Mouse (Mus musculus): ENCODE measurements at regions not wholly inside any gene's neighbourhood (a gene's known extent, or its start where the extent isn't known, plus 50 kb on each side); places are given as distances from the start of the nearest gene placed in this dataset.
A peak's percentile ranks its signal among the peaks of the same experiment; 100 is the strongest.

GRCm38 (mm10) chr14:114948341-114949155, 143.5 kb upstream of the Gpc5 start:
- H3K9me3 ChIP-seq (ENCODE audit: low read length): no peaks in the 10 kb centered on the region
- no peaks in the 10 kb centered on the region for H3K4me1 ChIP-seq (ENCODE audit: insufficient read depth, low read length)
- 30% methylated on average over 21 of the region's 21 CpGs for WGBS
- DNase-seq (ENCODE audit: low spot score) (peak; percentile 15), ATAC-seq (ENCODE audit: low FRiP score) (no peak)
- H3K4me3 ChIP-seq (ENCODE audit: low read depth, low read length): peak overlapping the region; percentile 21; the same call in 1 of the 2 replicates
- no peaks in the 10 kb centered on the region for H3K36me3 ChIP-seq (ENCODE audit: insufficient read depth, low read length)
- no peak overlapping the region for H3K27ac ChIP-seq (ENCODE audit: low read depth, low read length)
- no peak for TF ChIP-seq CTCF (IDR thresholded peaks at IDR 0.05)
- no peak overlapping the region for H3K9ac ChIP-seq (replicated peaks; ENCODE audit: low read length, poor library complexity, severe bottlenecking)
- peak overlapping the region; percentile 39 for H3K4me2 ChIP-seq (ENCODE audit: low read depth, low read length, poor library complexity, severe bottlenecking)
- no peaks in the 10 kb centered on the region for H3K27me3 ChIP-seq (ENCODE audit: insufficient read depth, low read length)

GRCm38 (mm10) chr14:114949156-114949496, 142.9 kb upstream of the Gpc5 start:
- Histone ChIP-seq H3K9me3 (ENCODE audit: low read length) (no peaks in the 10 kb centered on the region), H3K4me3 (ENCODE audit: low read depth, low read length) (peak overlapping the region; percentile 21; the same call in 1 of the 2 replicates), H3K27ac (ENCODE audit: low read depth, low read length) (no peak overlapping the region), H3K36me3 (ENCODE audit: insufficient read depth, low read length) (no peaks in the 10 kb centered on the region), H3K27me3 (ENCODE audit: insufficient read depth, low read length) (no peaks in the 10 kb centered on the region), H3K4me2 (ENCODE audit: low read depth, low read length, poor library complexity, severe bottlenecking) (peak overlapping the region; percentile 39), H3K9ac (replicated peaks; ENCODE audit: low read length, poor library complexity, severe bottlenecking) (no peak overlapping the region), H3K4me1 (ENCODE audit: insufficient read depth, low read length) (no peaks in the 10 kb centered on the region)
- no peak for TF ChIP-seq CTCF (IDR thresholded peaks at IDR 0.05)
- ATAC-seq (ENCODE audit: low FRiP score) (no peak), DNase-seq (ENCODE audit: low spot score) (no peak)
- 48% methylated on average over 5 of the region's 5 CpGs for WGBS

- no peaks in the 10 kb centered on the region for H3K27me3 ChIP-seq (ENCODE audit: insufficient read depth, low read length)
- no peak for DNase-seq (ENCODE audit: low spot score)
Measured at GRCm38 (mm10) chr14:114952280-114952679, 139.7 kb upstream of the Gpc5 start.

GRCm38 (mm10) chr14:114953070-114953665, 138.8 kb upstream of the Gpc5 start:
- Histone ChIP-seq H3K9me3 (ENCODE audit: low read length) (no peaks in the 10 kb centered on the region), H3K4me3 (ENCODE audit: low read depth, low read length) (no peak overlapping the region), H3K9ac (replicated peaks; ENCODE audit: low read length, poor library complexity, severe bottlenecking) (no peak overlapping the region), H3K4me1 (ENCODE audit: insufficient read depth, low read length) (no peaks in the 10 kb centered on the region), H3K27ac (ENCODE audit: low read depth, low read length) (no peak overlapping the region), H3K27me3 (ENCODE audit: insufficient read depth, low read length) (no peaks in the 10 kb centered on the region), H3K4me2 (ENCODE audit: low read depth, low read length, poor library complexity, severe bottlenecking) (no peak overlapping the region), H3K36me3 (ENCODE audit: insufficient read depth, low read length) (no peaks in the 10 kb centered on the region)
- ATAC-seq (ENCODE audit: low FRiP score) (no peak), DNase-seq (ENCODE audit: low spot score) (no peak)
- 49% methylated on average over 4 of the region's 4 CpGs for WGBS
- TF ChIP-seq CTCF (IDR thresholded peaks at IDR 0.05): no peak

More at GRCm38 (mm10) chr14:114952280-114952679, 139.7 kb upstream of the Gpc5 start:
- no peak for TF ChIP-seq CTCF (IDR thresholded peaks at IDR 0.05)
- ATAC-seq (ENCODE audit: low FRiP score): no peak
- H3K4me1 ChIP-seq (ENCODE audit: insufficient read depth, low read length): no peaks in the 10 kb centered on the region
- no peaks in the 10 kb centered on the region for H3K9me3 ChIP-seq (ENCODE audit: low read length)
- no peak overlapping the region for H3K9ac ChIP-seq (replicated peaks; ENCODE audit: low read length, poor library complexity, severe bottlenecking)
- no peak overlapping the region for H3K4me2 ChIP-seq (ENCODE audit: low read depth, low read length, poor library complexity, severe bottlenecking)
- no peak overlapping the region for H3K27ac ChIP-seq (ENCODE audit: low read depth, low read length)
- 16% methylated on average over 5 of the region's 5 CpGs for WGBS
- no peaks in the 10 kb centered on the region for H3K36me3 ChIP-seq (ENCODE audit: insufficient read depth, low read length)
- no peak overlapping the region for H3K4me3 ChIP-seq (ENCODE audit: low read depth, low read length)

GRCm38 (mm10) chr14:114954287-114954686, 137.7 kb upstream of the Gpc5 start:
- DNase-seq (ENCODE audit: low spot score) (no peak), ATAC-seq (ENCODE audit: low FRiP score) (no peak)
- no peaks in the 10 kb centered on the region for H3K4me1 ChIP-seq (ENCODE audit: insufficient read depth, low read length)
- H3K9ac ChIP-seq (replicated peaks; ENCODE audit: low read length, poor library complexity, severe bottlenecking): no peak overlapping the region
- WGBS: 35% methylated on average over 4 of the region's 4 CpGs
- H3K27ac ChIP-seq (ENCODE audit: low read depth, low read length): no peak overlapping the region
- H3K9me3 ChIP-seq (ENCODE audit: low read length): no peaks in the 10 kb centered on the region
- no peak overlapping the region for H3K4me2 ChIP-seq (ENCODE audit: low read depth, low read length, poor library complexity, severe bottlenecking)
- no peaks in the 10 kb centered on the region for H3K36me3 ChIP-seq (ENCODE audit: insufficient read depth, low read length)
- H3K4me3 ChIP-seq (ENCODE audit: low read depth, low read length): no peak overlapping the region
- H3K27me3 ChIP-seq (ENCODE audit: insufficient read depth, low read length): no peaks in the 10 kb centered on the region
- no peak for TF ChIP-seq CTCF (IDR thresholded peaks at IDR 0.05)

GRCm38 (mm10) chr14:114955572-114955971, 136.4 kb upstream of the Gpc5 start:
- Histone ChIP-seq H3K9ac (replicated peaks; ENCODE audit: low read length, poor library complexity, severe bottlenecking) (no peak overlapping the region), H3K4me3 (ENCODE audit: low read depth, low read length) (no peak overlapping the region), H3K9me3 (ENCODE audit: low read length) (no peaks in the 10 kb centered on the region), H3K4me1 (ENCODE audit: insufficient read depth, low read length) (no peaks in the 10 kb centered on the region), H3K4me2 (ENCODE audit: low read depth, low read length, poor library complexity, severe bottlenecking) (no peak overlapping the region), H3K27ac (ENCODE audit: low read depth, low read length) (no peak overlapping the region), H3K27me3 (ENCODE audit: insufficient read depth, low read length) (no peaks in the 10 kb centered on the region), H3K36me3 (ENCODE audit: insufficient read depth, low read length) (no peaks in the 10 kb centered on the region)
- ATAC-seq (ENCODE audit: low FRiP score) (no peak), DNase-seq (ENCODE audit: low spot score) (no peak)
- TF ChIP-seq CTCF (IDR thresholded peaks at IDR 0.05): no peak
- WGBS: 49% methylated on average over 2 of the region's 2 CpGs
